Mouse (Mus musculus) frontal cortex, adult (tissue): ENCODE measurements at regions not wholly inside any gene's neighbourhood (a gene's known extent, or its start where the extent isn't known, plus 50 kb on each side); places are given as distances from the start of the nearest gene placed in this dataset.
A peak's percentile ranks its signal among the peaks of the same experiment; 100 is the strongest.
"Not testable (repeated sequence)": the region's sequence is repeated elsewhere in the genome, so short reads cannot be mapped to it uniquely, and the experiment has no call there.

Source experiments
- ATAC-seq: cut with Nextera tagmentation; 2 replicates; pipeline ENCODE4 v1.9.2; 2017; ENCODE audit warnings: mild to moderate bottlenecking, moderate library complexity, mixed read lengths; ENCODE audit not compliant: low TSS enrichment

- ATAC-seq, result no peak
Measured at GRCm38 (mm10) chrX:92981141-92981540, 305.1 kb upstream of the Arx start.

GRCm38 (mm10) chrX:93002236-93002976 is 283.8 kb upstream of the Arx start:
- no peak for ATAC-seq

GRCm38 (mm10) chrX:93006681-93007080 is 279.6 kb upstream of the Arx start:
- peak; percentile 59 for ATAC-seq

GRCm38 (mm10) chrX:93011578-93011977 is 274.7 kb upstream of the Arx start:
- no peak for ATAC-seq

- ATAC-seq, result no peak
Measured at GRCm38 (mm10) chrX:93016391-93016790, 269.9 kb upstream of the Arx start.

- ATAC-seq, result 0 out of 2 replicates have a peak, but pooled peaks have one; percentile 52
Measured at GRCm38 (mm10) chrX:93041096-93041495, 245.1 kb upstream of the Arx start.

- no peak for ATAC-seq
Measured at GRCm38 (mm10) chrX:93042736-93043135, 243.5 kb upstream of the Arx start.

- no peak for ATAC-seq
Measured at GRCm38 (mm10) chrX:93048967-93049754, 237.1 kb upstream of the Arx start.

GRCm38 (mm10) chrX:93049755-93050143 is 236.5 kb upstream of the Arx start:
- ATAC-seq, result no peak

- ATAC-seq, result no peak
Measured at GRCm38 (mm10) chrX:93059533-93059932, 226.7 kb upstream of the Arx start.

- peak; percentile 91 for ATAC-seq
Measured at GRCm38 (mm10) chrX:93068884-93069283, 217.4 kb upstream of the Arx start.

- ATAC-seq, result peak; percentile 96
Measured at GRCm38 (mm10) chrX:93069569-93070289, 216.5 kb upstream of the Arx start.

- ATAC-seq, result no peak
Measured at GRCm38 (mm10) chrX:93070290-93070611, 216.0 kb upstream of the Arx start.

GRCm38 (mm10) chrX:93088976-93089375 is 197.3 kb upstream of the Arx start:
- ATAC-seq, result no peak

GRCm38 (mm10) chrX:93097551-93097950 is 188.7 kb upstream of the Arx start:
- no peak for ATAC-seq

- ATAC-seq, result no peak
Measured at GRCm38 (mm10) chrX:93107930-93108567, 178.2 kb upstream of the Arx start.

- ATAC-seq, result not testable (repeated sequence)
Measured at GRCm38 (mm10) chrX:93154367-93154766, 131.9 kb upstream of the Arx start.

GRCm38 (mm10) chrX:93159105-93159504 is 127.1 kb upstream of the Arx start:
- no peak for ATAC-seq

GRCm38 (mm10) chrX:93160956-93161355 is 125.3 kb upstream of the Arx start:
- ATAC-seq, result no peak
